Mouse (Mus musculus): Measurements from ENCODE around the gene Car5a.

The Car5a gene

DNA sequence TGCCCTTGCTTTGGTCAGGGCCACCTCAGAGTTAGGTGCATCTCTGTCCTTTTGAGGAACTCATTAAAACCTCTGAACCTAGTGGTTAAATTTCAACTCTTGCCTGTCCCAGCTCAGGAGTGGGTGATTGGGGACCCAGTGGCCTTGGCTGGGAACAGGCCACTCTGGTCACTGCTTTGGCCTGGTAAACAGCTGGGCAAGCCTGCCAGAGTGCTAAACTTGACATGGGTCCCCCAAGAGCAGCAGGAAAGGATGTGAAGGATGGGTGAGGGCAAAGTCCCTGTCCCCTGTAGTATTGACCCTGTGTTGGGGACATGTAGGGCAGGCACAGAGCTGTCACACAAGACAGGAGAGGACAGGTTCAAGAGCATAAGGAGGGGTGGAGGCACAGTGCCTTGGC lies at the start of gene Car5a:
Gene Car5a, minus strand, starts transcription at position 74 of the 400 bp plus-strand sequence.
- no peak for DNase-seq (ENCODE audit: low spot score)

DNA sequence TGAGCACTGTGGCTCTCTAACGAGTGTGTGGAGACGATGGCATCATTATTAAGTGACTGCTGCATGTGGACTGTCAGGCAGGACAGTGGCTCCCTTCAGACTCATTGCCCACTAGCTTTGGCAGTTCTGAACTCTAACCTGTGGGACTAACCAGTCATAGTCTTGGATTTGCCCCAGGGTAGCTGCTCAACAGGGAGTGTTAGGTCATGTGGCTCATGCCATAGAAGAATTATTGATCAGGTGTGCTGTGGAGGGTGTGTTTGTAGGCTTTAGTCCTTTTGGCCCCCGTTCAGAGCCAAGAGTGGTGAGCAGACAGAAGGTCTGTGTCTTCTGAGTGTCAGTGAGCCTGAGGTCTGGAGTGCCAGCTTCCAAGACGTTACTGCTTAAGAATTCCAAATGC lies 48.2 kb upstream of the Car5a start:
- DNase-seq (ENCODE audit: low spot score): no peak

- no peak for DNase-seq (ENCODE audit: low spot score)
Measured at GRCm38 (mm10) chr8:121991611-121992010, 46.9 kb upstream of the Car5a start.

- DNase-seq (ENCODE audit: low spot score): no peak
Measured at GRCm38 (mm10) chr8:121990506-121991255, 46.0 kb upstream of the Car5a start.

DNA sequence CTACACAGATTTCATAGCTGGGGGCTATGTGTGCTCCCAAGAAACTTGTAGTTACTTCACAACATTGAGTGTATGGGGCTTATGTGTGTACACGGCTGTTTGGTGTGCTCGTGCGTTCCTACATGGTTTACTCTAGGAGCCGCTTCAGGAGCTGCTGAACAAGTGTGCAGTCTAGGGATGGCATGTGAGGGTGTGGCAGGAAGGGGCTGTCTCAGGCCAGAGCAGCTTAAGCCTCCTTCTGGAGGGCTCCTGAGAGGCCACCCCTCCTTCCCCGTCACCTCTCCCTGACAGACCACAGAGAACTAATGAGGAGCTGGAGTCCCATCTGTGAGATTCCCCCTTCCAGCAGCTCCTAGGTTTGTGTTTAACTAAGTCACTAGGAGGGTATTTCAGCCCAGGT lies 43.2 kb upstream of the Car5a start:
- DNase-seq (ENCODE audit: low spot score): no peak

GRCm38 (mm10) chr8:121985673-121986072 lies 41.0 kb upstream of the Car5a start:
- DNase-seq (ENCODE audit: low spot score): no peak

DNA sequence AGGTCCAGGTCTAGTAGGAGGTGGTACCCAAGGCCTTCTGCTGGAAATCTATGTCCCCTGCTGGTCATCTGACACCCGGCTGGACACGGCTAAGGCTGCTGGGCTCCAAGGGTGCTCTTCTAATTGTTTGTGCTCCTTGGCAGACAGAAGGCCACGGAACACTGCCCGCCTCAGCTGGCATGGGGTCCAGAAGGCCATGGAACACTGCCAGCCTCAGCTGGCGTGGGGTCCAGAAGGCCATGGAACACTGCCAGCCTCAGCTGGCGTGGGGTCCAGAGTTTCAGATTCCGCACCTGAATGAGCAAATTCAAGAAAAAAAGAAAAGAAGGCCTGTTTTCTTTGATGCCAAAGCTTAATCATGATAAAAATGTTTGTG lies 36.8 kb upstream of the Car5a start:
- no peak for DNase-seq (ENCODE audit: low spot score)

DNA sequence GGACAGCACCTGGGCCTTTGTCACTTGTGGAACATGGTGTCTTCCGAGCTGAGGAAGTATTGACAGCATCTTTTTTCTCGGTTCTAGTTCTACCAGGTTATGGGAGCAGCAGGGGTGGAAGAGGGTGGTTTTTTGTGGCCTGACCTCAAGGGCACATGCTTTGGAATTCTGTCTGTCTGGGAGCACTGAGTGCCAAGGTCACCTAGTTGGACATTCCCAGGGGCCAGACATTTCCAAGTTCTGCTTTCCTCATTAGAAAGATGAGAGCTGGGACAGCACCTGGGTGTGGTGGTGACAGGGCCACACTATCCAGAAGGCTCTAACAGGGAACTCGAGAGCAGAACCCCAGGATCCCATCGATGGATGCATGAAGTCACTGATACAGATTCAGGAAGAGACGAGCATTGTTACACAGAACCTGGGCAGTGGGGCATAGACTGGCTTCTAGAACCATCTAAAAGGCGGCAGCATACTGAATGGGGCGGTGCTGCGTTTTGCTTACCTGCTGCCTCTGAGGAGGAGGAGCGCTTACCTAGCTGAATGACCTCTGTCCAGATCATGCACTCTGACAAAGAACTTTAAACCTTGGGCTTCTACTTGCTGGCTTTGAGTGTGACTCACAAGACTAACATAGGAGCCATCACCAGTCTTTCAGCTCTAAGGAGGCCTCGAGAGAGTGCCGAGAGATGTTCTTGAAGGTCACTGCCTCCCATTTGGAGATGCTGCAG lies 36.3 kb upstream of the Car5a start:
- DNase-seq (ENCODE audit: low spot score): no peak

GRCm38 (mm10) chr8:121978670-121979069 lies 34.0 kb upstream of the Car5a start:
- no peak for DNase-seq (ENCODE audit: low spot score)

GRCm38 (mm10) chr8:121977819-121978590 lies 33.3 kb upstream of the Car5a start:
- DNase-seq (ENCODE audit: low spot score): peak; percentile 82

DNA sequence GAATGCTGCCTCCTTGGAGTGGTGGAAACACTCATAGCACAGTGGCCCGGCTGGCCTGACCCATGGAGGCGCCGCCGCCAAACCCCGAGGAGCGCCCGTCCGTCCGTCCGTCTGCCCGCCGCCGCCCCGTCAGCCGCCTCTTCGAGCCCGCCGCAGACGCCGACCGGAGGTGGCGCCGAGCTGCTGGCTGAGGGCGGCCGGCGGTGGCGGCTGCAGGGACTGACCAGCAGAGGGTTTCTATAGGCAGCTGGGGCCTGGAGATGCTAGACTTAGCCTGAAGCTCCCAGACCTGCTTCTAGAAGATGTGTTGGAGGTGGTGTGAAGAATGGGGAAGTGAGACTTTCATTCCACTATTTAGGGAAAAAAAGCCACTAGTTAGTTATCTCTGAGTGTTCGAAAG lies 29.2 kb upstream of the Car5a start:
- no peak for DNase-seq (ENCODE audit: low spot score)

GRCm38 (mm10) chr8:121971488-121972058 lies 26.9 kb upstream of the Car5a start:
- no peak for DNase-seq (ENCODE audit: low spot score)

- no peak for DNase-seq (ENCODE audit: low spot score)
Measured at GRCm38 (mm10) chr8:121970225-121970624, 25.5 kb upstream of the Car5a start.

DNA sequence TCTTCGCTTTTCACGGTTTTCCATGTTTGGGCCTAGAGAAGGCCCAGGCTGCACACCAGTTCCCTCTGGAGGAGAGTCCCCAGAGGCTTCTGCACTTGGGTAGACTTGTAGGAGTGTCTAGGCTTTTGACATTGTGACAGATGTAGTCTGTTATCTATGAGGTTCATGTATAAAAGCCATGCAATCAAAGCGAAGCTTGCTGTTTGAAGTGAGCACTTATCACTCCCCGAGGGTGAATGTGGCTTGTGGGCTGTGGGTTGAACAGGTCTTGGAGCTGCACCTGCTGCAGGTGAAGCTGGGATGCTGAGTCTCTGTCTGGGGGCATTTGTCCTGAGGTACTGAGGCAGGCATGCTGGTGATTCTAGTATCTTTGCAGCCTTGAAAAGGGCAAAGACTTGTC lies 23.8 kb upstream of the Car5a start:
- DNase-seq (ENCODE audit: low spot score): no peak

DNA sequence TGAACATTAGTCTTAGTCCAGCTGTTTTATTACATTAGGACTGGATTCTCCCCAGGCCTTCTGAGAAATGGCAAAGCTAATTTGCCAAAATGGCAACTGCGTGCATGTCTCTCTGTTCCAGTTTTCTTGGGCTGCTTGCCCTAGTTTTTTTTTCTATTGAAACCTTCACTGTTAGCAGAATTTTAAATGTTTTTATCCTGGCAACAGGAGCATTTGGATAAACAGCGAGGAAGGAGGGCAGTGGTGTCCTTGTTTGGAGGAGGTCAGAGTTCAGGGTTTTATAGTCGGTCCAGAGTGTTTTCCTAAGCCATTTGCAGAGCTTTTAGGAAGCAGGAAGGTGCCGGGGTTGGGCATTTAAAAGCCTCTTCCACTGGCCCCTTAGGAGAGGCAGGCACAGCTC lies 23.3 kb upstream of the Car5a start:
- DNase-seq (ENCODE audit: low spot score): no peak

DNA sequence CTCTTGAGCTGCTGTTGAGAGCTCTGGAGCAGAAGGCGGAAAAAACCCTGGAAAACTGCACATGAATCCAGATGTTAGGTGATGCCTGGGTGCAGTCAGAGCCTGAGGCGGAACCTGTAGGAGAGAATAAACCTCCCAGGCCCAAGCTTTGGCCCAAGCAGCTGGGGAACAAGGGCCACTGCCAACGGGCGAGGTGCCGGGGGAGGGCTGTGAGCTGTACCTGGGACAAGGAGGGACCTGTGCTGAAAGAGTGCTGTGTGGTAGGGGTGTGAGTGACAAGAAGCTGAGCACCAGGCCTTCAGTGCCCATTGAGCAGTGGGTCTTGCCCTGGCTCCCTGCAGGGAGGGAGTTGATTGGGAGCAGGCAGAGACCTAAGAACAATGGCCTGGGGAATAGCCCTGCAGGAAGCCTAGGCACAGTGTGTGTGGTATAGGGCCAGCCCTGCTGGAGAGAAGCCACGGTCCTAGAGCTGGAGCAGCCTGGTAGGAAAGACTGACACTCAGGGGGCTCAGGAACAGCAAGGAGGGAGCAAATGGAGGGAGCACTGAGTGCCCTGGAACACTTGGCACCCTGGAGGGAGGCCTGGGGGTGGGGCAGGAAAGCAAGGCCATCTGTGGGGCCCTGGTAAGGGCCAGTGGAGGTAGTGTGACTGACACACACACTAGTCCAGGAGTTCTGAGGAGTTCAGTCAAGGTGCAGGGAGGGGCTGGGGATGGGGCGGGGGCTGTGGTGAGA lies 22.2 kb upstream of the Car5a start:
- DNase-seq (ENCODE audit: low spot score): no peak

- DNase-seq (ENCODE audit: low spot score): no peak
Measured at GRCm38 (mm10) chr8:121966110-121966509, 21.4 kb upstream of the Car5a start.

DNA sequence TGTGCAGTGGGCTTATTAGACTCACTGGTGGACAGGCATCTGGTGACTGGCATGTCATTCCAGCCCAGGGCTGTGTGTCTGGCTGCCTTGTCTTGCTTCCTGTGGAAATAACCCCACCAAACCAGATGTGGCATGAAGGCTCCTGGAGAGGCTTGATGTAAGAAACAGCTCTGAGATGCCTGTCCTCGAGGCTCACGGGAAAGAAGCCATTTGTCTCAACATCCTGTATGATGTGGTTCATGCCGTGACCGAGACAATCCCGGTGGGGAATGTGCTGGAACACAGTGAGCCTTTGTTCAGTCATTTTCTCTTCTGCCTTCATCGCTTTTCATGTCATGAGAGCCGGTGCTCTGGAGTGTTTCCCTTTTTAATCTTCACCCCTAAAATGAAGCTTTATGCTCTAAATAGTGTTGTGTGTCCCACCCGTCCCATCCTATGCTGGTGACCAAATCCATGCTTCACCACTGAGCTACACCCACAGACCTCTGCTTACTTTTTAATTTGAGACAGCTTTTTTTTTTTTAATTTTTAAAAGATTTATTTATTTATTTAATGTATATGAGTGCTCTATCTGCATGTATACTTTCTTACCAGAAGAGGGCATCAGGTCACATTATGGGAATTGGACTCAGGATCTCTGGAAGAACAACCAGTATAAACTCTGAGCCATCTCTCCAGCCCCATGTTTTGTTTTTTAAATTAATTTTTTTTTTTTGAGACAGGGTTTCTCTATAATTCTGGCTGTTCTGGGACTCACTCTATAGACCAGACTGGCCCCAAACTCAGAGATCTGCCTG lies 20.2 kb upstream of the Car5a start:
- DNase-seq (ENCODE audit: low spot score): peak; percentile 48

DNA sequence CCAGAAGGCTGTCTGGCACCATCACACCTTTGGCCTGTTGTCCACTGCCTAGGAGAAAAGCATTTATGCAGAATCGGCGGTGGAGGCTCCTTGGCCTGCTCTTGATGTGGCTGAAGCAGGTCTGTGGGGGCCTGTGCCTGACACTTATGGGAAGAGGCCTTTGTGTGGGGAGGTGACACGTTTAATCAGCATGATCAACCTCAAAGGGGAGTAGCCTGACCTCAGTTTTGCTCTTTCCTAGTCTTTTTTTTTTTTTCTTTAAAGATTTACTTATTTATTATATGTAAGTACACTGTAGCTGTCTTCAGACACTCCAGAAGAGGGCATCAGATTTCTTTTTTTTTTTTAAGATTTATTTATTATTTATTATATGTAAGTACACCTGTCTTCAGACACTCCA lies 18.2 kb upstream of the Car5a start:
- DNase-seq (ENCODE audit: low spot score): no peak

DNA sequence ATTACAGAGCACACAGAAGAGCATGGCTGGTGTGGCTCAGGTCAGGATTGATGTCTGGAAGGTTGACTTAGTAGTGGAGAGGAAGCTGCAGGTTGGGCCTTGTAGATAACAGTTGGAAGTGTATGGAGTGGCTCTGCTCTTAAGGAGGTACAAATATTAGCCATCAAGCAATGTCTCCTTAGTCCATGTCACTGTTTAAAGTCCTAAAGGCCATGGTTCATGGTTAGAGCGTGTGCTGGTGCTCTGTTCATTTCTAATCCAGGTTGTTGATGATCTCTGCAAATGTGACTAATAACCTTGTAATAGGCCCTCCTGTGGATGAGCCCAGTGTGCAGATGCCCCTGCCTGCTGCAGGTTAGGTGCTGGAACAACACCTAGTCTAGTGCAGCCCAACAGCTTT lies 13.7 kb upstream of the Car5a start:
- DNase-seq (ENCODE audit: low spot score): no peak
